16 mouse cellular contexts compared by ENCODE assay signal in the genomic region with DNA sequence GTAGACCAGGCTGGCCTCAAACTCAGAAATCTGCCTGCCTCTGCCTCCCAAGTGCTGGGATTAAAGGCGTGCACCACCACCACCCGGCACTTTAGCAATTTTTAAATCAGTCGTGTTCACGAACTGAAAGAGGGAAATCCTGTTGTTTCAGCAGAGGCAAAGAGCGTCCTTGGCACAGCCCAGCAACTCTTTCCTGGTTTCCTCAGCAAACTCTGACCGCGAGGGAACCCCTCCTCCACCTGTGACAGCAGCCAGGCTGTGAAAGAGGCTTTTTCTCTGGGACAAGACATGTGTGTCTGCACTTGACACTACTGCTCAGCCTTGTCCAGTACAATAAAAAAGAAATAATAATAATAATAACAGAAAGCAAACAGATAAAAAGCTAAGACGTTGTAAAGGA. TPM values are rescaled to one million over a fixed set of nuclear protein-coding genes. Genes with fewer than 3 reads are reported as not detected.
"Had no signal": no experiment of that assay in that cellular context is flagged by ENCODE, and none has a peak within 500 bp of the region (broad histone marks: within the 10 kb centered on the region; RNA-seq: fewer than 3 reads in every experiment).

No protein-coding gene starts in this region.

- H3K4me2 ChIP-seq: limb, embryonic 13.5 days; neural tube, embryonic 12.5 days had no signal

- H3K27ac ChIP-seq: kidney, postnatal 0 days; layer of hippocampus, adult 2 months; limb, embryonic 13.5 days; liver, embryonic 14.5 days; midbrain, embryonic 10.5 days; neural tube, embryonic 12.5 days had no signal

- ATAC-seq: lung, postnatal 0 days had no signal

- DNase-seq: left cerebral cortex, postnatal 4 days; lung, adult 18-20 months; lung, postnatal 4 days; midbrain, embryonic 14.5 days; right cerebral cortex, postnatal 4 days; spleen, adult 18-20 months; thymus, postnatal 36 days had no signal

- H3K9ac ChIP-seq: limb, embryonic 13.5 days; liver, embryonic 14.5 days; neural tube, embryonic 12.5 days had no signal

- H3K9me3 ChIP-seq: limb, embryonic 13.5 days; midbrain, embryonic 10.5 days; neural tube, embryonic 12.5 days had no signal

- H3K4me3 ChIP-seq: layer of hippocampus, adult 2 months; limb, embryonic 13.5 days; midbrain, embryonic 10.5 days; neural tube, embryonic 12.5 days had no signal

- H3K36me3 ChIP-seq: limb, embryonic 13.5 days; midbrain, embryonic 10.5 days; neural tube, embryonic 12.5 days had no signal

- H3K4me1 ChIP-seq: limb, embryonic 13.5 days; neural tube, embryonic 12.5 days had no signal

- H3K27me3 ChIP-seq: limb, embryonic 13.5 days; neural tube, embryonic 12.5 days had no signal

RNA-seq across cellular contexts. Expression of a gene that starts 18.8 kb away (rescaled TPM):
- total RNA-seq: megakaryocyte, adult 5-6 weeks; neutrophil, adult 5-6 weeks had no signal
- polyA plus RNA-seq: liver, embryonic 14.5 days had no signal
